Mouse (Mus musculus): ENCODE measurements around the gene Ilf2.

DNA sequence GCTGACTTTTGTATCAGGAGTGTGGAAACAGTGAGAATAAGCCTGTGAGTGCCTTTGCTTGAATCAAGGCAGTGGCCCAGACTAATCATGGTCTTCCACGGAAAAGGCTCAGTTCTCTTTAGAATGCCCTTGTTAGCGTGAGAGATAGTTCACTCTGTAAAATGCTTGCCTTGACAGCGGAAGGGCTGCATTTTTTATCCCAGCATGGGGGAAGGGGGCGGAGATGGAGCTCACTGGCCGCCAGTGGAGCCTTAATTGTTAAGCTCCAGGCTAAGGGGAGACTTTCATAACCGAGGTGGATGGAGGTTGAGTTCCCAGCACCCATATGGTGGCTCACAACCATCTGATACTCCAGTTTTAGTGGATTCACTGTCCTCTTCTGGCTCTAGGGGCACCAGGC, 27.3 kb upstream of the Ilf2 start:
- TF ChIP-seq POLR2A (IDR thresholded peaks at IDR 0.05; ENCODE audit: borderline replicate concordance, extremely low read depth, insufficient read depth, insufficient read length, poor library complexity, severe bottlenecking) (no peak), CTCF (IDR thresholded peaks at IDR 0.05; ENCODE audit: borderline replicate concordance, extremely low read depth, insufficient read depth, insufficient read length) (no peak)
